Mouse (Mus musculus): ENCODE data around the gene Bcl2a1b. TPM values are rescaled to one million over a fixed set of nuclear protein-coding genes. Genes with fewer than 3 reads are reported as not detected.
"Not testable (repeated sequence)": the region's sequence is repeated elsewhere in the genome, so short reads cannot be mapped to it uniquely, and the experiment has no call there.

The Bcl2a1b gene
- polyA plus RNA-seq, 1 experiment = 13.0 TPM

- 3% methylated on average over 18 of the region's 44 CpGs for WGBS
- H3K36me3 ChIP-seq (ENCODE audit: control insufficient read depth, insufficient read depth, low read length); H3K4me1 ChIP-seq (ENCODE audit: control insufficient read depth, insufficient read depth, insufficient read length); H3K27me3 ChIP-seq (ENCODE audit: control insufficient read depth, insufficient read depth, low read length): not testable (repeated sequence)
- DNase-seq (ENCODE audit: low read depth in 1 of 2, low spot score in 2 of 2) = peak in 1 of 2 experiments; percentile 65
- H3K27ac ChIP-seq (ENCODE audit: insufficient read depth, low read length) = peak overlapping the region; percentile 82
- peak overlapping the region; percentile 54 for H3K4me3 ChIP-seq (ENCODE audit: extremely low read depth, insufficient read depth, insufficient read length)
Measured at GRCm38 (mm10) chr9:89211065-89211858, 12.3 kb downstream of the Bcl2a1b start.

- not testable (repeated sequence) for H3K36me3 ChIP-seq (ENCODE audit: control insufficient read depth, insufficient read depth, low read length); H3K27me3 ChIP-seq (ENCODE audit: control insufficient read depth, insufficient read depth, low read length); H3K27ac ChIP-seq (ENCODE audit: insufficient read depth, low read length); H3K4me1 ChIP-seq (ENCODE audit: control insufficient read depth, insufficient read depth, insufficient read length); H3K4me3 ChIP-seq (ENCODE audit: extremely low read depth, insufficient read depth, insufficient read length)
- 38% methylated on average over 1 of the region's 1 CpGs for WGBS
- DNase-seq (ENCODE audit: low read depth in 1 of 2, low spot score in 2 of 2) = peak in 1 of 2 experiments; percentile 57
Measured at GRCm38 (mm10) chr9:89212428-89212827, 13.4 kb downstream of the Bcl2a1b start.

GRCm38 (mm10) chr9:89218174-89218573 is 19.2 kb downstream of the Bcl2a1b start:
- WGBS = 93% methylated on average over 4 of the region's 4 CpGs
- DNase-seq (ENCODE audit: low read depth in 1 of 2, low spot score in 2 of 2); H3K27ac ChIP-seq (ENCODE audit: insufficient read depth, low read length): not testable (repeated sequence)

GRCm38 (mm10) chr9:89219668-89220067 is 20.7 kb downstream of the Bcl2a1b start:
- H3K27me3 ChIP-seq (ENCODE audit: control insufficient read depth, insufficient read depth, low read length); H3K4me1 ChIP-seq (ENCODE audit: control insufficient read depth, insufficient read depth, insufficient read length); H3K4me3 ChIP-seq (ENCODE audit: extremely low read depth, insufficient read depth, insufficient read length); H3K27ac ChIP-seq (ENCODE audit: insufficient read depth, low read length); H3K36me3 ChIP-seq (ENCODE audit: control insufficient read depth, insufficient read depth, low read length); DNase-seq (ENCODE audit: low read depth in 1 of 2, low spot score in 2 of 2): not testable (repeated sequence)
- 100% methylated on average over 3 of the region's 4 CpGs for WGBS

More at GRCm38 (mm10) chr9:89218174-89218573, 19.2 kb downstream of the Bcl2a1b start:
- H3K27me3 ChIP-seq (ENCODE audit: control insufficient read depth, insufficient read depth, low read length); H3K36me3 ChIP-seq (ENCODE audit: control insufficient read depth, insufficient read depth, low read length); H3K4me1 ChIP-seq (ENCODE audit: control insufficient read depth, insufficient read depth, insufficient read length); H3K4me3 ChIP-seq (ENCODE audit: extremely low read depth, insufficient read depth, insufficient read length): not testable (repeated sequence)

- not testable (repeated sequence) for H3K4me3 ChIP-seq (ENCODE audit: extremely low read depth, insufficient read depth, insufficient read length); H3K4me1 ChIP-seq (ENCODE audit: control insufficient read depth, insufficient read depth, insufficient read length); DNase-seq (ENCODE audit: low read depth in 1 of 2, low spot score in 2 of 2); H3K27ac ChIP-seq (ENCODE audit: insufficient read depth, low read length); H3K36me3 ChIP-seq (ENCODE audit: control insufficient read depth, insufficient read depth, low read length); H3K27me3 ChIP-seq (ENCODE audit: control insufficient read depth, insufficient read depth, low read length)
- 60% methylated on average over 6 of the region's 6 CpGs for WGBS
Measured at GRCm38 (mm10) chr9:89220704-89221287, 21.8 kb downstream of the Bcl2a1b start.

- no peak overlapping the region for H3K27ac ChIP-seq (ENCODE audit: insufficient read depth, low read length)
- H3K27me3 ChIP-seq (ENCODE audit: control insufficient read depth, insufficient read depth, low read length) = no peaks in the 10 kb centered on the region
- DNase-seq (ENCODE audit: low read depth in 1 of 2, low spot score in 2 of 2) = peak in 1 of 2 experiments; percentile 10
- WGBS = 76% methylated on average over 4 of the region's 4 CpGs
- TF ChIP-seq CTCF (IDR thresholded peaks at IDR 0.05; ENCODE audit: extremely low read depth, insufficient read depth, insufficient read length, insufficient replicate concordance) (no peak), POLR2A (IDR thresholded peaks at IDR 0.05; ENCODE audit: low read depth, low read length) (no peak)
- H3K36me3 ChIP-seq (ENCODE audit: control insufficient read depth, insufficient read depth, low read length) = 0 out of 2 replicates have a peak, but pooled peaks cover 1% of the 10 kb centered on the region
- H3K4me1 ChIP-seq (ENCODE audit: control insufficient read depth, insufficient read depth, insufficient read length) = no peaks in the 10 kb centered on the region
- no peak overlapping the region for H3K4me3 ChIP-seq (ENCODE audit: extremely low read depth, insufficient read depth, insufficient read length)
Measured at GRCm38 (mm10) chr9:89226071-89226470, 27.1 kb downstream of the Bcl2a1b start.

GRCm38 (mm10) chr9:89228122-89228521 is 29.1 kb downstream of the Bcl2a1b start:
- H3K27ac ChIP-seq (ENCODE audit: insufficient read depth, low read length) = no peak overlapping the region
- no peaks in the 10 kb centered on the region for H3K27me3 ChIP-seq (ENCODE audit: control insufficient read depth, insufficient read depth, low read length)
- TF ChIP-seq POLR2A (IDR thresholded peaks at IDR 0.05; ENCODE audit: low read depth, low read length) (no peak), CTCF (IDR thresholded peaks at IDR 0.05; ENCODE audit: extremely low read depth, insufficient read depth, insufficient read length, insufficient replicate concordance) (no peak)
- 61% methylated on average over 7 of the region's 7 CpGs for WGBS
- no peaks in the 10 kb centered on the region for H3K36me3 ChIP-seq (ENCODE audit: control insufficient read depth, insufficient read depth, low read length)
- DNase-seq (ENCODE audit: low read depth in 1 of 2, low spot score in 2 of 2) = peak in 1 of 2 experiments; percentile 59
- no peaks in the 10 kb centered on the region for H3K4me1 ChIP-seq (ENCODE audit: control insufficient read depth, insufficient read depth, insufficient read length)
- no peak overlapping the region for H3K4me3 ChIP-seq (ENCODE audit: extremely low read depth, insufficient read depth, insufficient read length)

- H3K4me1 ChIP-seq (ENCODE audit: control insufficient read depth, insufficient read depth, insufficient read length); H3K36me3 ChIP-seq (ENCODE audit: control insufficient read depth, insufficient read depth, low read length); H3K4me3 ChIP-seq (ENCODE audit: extremely low read depth, insufficient read depth, insufficient read length); H3K27ac ChIP-seq (ENCODE audit: insufficient read depth, low read length); H3K27me3 ChIP-seq (ENCODE audit: control insufficient read depth, insufficient read depth, low read length): not testable (repeated sequence)
- peak in 1 of 2 experiments; percentile 33 for DNase-seq (ENCODE audit: low read depth in 1 of 2, low spot score in 2 of 2)
- WGBS = 84% methylated on average over 2 of the region's 2 CpGs
Measured at GRCm38 (mm10) chr9:89230897-89231497, 32.0 kb downstream of the Bcl2a1b start.

GRCm38 (mm10) chr9:89237131-89237530 is 38.1 kb downstream of the Bcl2a1b start:
- not testable (repeated sequence) for H3K36me3 ChIP-seq (ENCODE audit: control insufficient read depth, insufficient read depth, low read length); H3K27ac ChIP-seq (ENCODE audit: insufficient read depth, low read length); H3K4me1 ChIP-seq (ENCODE audit: control insufficient read depth, insufficient read depth, insufficient read length); H3K27me3 ChIP-seq (ENCODE audit: control insufficient read depth, insufficient read depth, low read length); H3K4me3 ChIP-seq (ENCODE audit: extremely low read depth, insufficient read depth, insufficient read length); DNase-seq (ENCODE audit: low read depth in 1 of 2, low spot score in 2 of 2)
- WGBS = 78% methylated on average over 4 of the region's 4 CpGs

- WGBS = 69% methylated on average over 4 of the region's 5 CpGs
Measured at GRCm38 (mm10) chr9:89238976-89239505, 40.0 kb downstream of the Bcl2a1b start.

More at GRCm38 (mm10) chr9:89238976-89239505, 40.0 kb downstream of the Bcl2a1b start:
- not testable (repeated sequence) for H3K27ac ChIP-seq (ENCODE audit: insufficient read depth, low read length); H3K36me3 ChIP-seq (ENCODE audit: control insufficient read depth, insufficient read depth, low read length); H3K4me3 ChIP-seq (ENCODE audit: extremely low read depth, insufficient read depth, insufficient read length); DNase-seq (ENCODE audit: low read depth in 1 of 2, low spot score in 2 of 2); H3K4me1 ChIP-seq (ENCODE audit: control insufficient read depth, insufficient read depth, insufficient read length); H3K27me3 ChIP-seq (ENCODE audit: control insufficient read depth, insufficient read depth, low read length)

Measured in spleen, adult 2 months (tissue).